Mouse (Mus musculus) CH12.LX (cell line): ENCODE measurements around the gene Crygb.

ENCODE experiments used
- CTCF ChIP-seq, 2 experiments: IDR thresholded peaks in 1 of 2; conservative IDR thresholded peaks in 1 of 2; 2 replicates each; pipeline ENCODE4 v1.5.1; 2011 to 2012; ENCODE audit warnings: low read depth in 2 of 2, low read length in 2 of 2, improper control_type of control experiment in 1 of 2, inconsistent platforms in 1 of 2, mild to moderate bottlenecking in 1 of 2, moderate library complexity in 1 of 2
- GABPA ChIP-seq: IDR thresholded peaks from 2 replicates; pipeline ENCODE4 v1.6.1; 2012; ENCODE audit warnings: low read depth, low read length, improper control_type of control experiment, inconsistent platforms; ENCODE audit not compliant: insufficient replicate concordance
- POLR2A ChIP-seq: IDR thresholded peaks from 2 replicates; pipeline ENCODE4 v1.6.1; 2011; ENCODE audit warnings: low read depth, mild to moderate bottlenecking, improper control_type of control experiment, low read length
- SMC3 ChIP-seq: IDR thresholded peaks from 2 replicates; pipeline ENCODE4 v1.6.1; 2011; ENCODE audit warnings: low read depth, low read length, improper control_type of control experiment
- UBTF ChIP-seq: IDR thresholded peaks from 2 replicates; pipeline ENCODE4 v1.6.1; 2012; ENCODE audit warnings: low read depth, mild to moderate bottlenecking, inconsistent platforms, low read length, improper control_type of control experiment, moderate library complexity

DNA sequence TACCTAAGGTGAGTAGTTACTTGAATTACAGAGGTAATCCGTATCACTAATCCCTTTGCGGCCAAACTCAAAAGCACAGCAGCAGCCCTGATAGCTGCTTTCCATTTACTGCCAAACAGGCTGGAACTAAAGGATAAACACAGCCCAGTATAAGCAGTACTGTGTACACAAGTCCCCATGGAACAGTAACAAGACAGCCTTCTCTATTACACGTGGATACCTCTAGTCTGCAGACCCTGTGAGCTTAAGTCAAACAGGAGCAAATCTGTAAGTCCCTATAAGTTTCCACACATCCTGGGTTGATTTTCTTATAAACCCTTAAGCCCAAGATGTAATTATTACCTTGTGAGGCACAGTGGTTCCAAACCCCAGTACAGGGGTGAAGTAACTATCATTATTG, 46.6 kb downstream of the Crygb start:
- TF ChIP-seq UBTF (no peak), POLR2A (no peak), CTCF (conservative IDR thresholded peaks at IDR 0.05 in 1 of 2, IDR thresholded peaks at IDR 0.05 in 1 of 2; ENCODE audit: low read depth in 2 of 2, low read length in 2 of 2) (no peak), SMC3 (no peak), GABPA (no peak)
